Mouse (Mus musculus): ENCODE data around the gene Zfp579. TPM values are rescaled to one million over a fixed set of nuclear protein-coding genes. Genes with fewer than 3 reads are reported as not detected.

The Zfp579 gene
- polyA plus RNA-seq, 1 experiment from 2014 or later, result 48.8 TPM

GRCm38 (mm10) chr7:4964272-4964671, 31.7 kb downstream of the Zfp579 start, which contains the start of gene Sbk2:
Sbk2 (minus strand) TSS chr7:4964406.
- H3K9ac ChIP-seq (replicated peaks; ENCODE audit: low read depth, low read length), result no peak within 1 kb of the TSS
- no peaks in the 10 kb centered on the region for H3K27me3 ChIP-seq (ENCODE audit: control insufficient read depth, insufficient read depth, low read length)
- H3K36me3 ChIP-seq (ENCODE audit: control insufficient read depth, insufficient read depth, low read length), result no peaks in the 10 kb centered on the region
- no peak within 1 kb of the TSS for H3K27ac ChIP-seq (ENCODE audit: low read length)
- no peaks in the 10 kb centered on the region for H3K9me3 ChIP-seq (ENCODE audit: control insufficient read depth, low read depth, low read length)
- H3K4me2 ChIP-seq (replicated peaks; ENCODE audit: low read depth, low read length), result no peak within 1 kb of the TSS
- WGBS, result 6% methylated on average over 10 of the region's 10 CpGs
- no peaks in the 10 kb centered on the region for H3K4me1 ChIP-seq (ENCODE audit: control insufficient read depth, insufficient read depth, low read length)
- peak; percentile 80 for ATAC-seq (ENCODE audit: insufficient number of reproducible peaks, insufficient read depth, low FRiP score, low read depth)
- H3K4me3 ChIP-seq (ENCODE audit: low read depth, low read length), result no peak within 1 kb of the TSS

- 71% methylated on average over 5 of the region's 5 CpGs for WGBS
- Histone ChIP-seq H3K36me3 (ENCODE audit: control insufficient read depth, insufficient read depth, low read length) (no peaks in the 10 kb centered on the region), H3K9me3 (ENCODE audit: control insufficient read depth, low read depth, low read length) (no peaks in the 10 kb centered on the region), H3K9ac (replicated peaks; ENCODE audit: low read depth, low read length) (no peak overlapping the region), H3K4me2 (replicated peaks; ENCODE audit: low read depth, low read length) (no peak overlapping the region), H3K27ac (ENCODE audit: low read length) (no peak overlapping the region), H3K4me3 (ENCODE audit: low read depth, low read length) (no peak overlapping the region), H3K4me1 (ENCODE audit: control insufficient read depth, insufficient read depth, low read length) (no peaks in the 10 kb centered on the region), H3K27me3 (ENCODE audit: control insufficient read depth, insufficient read depth, low read length) (no peaks in the 10 kb centered on the region)
- 0 out of 2 replicates have a peak, but pooled peaks have one; percentile 7 for ATAC-seq (ENCODE audit: insufficient number of reproducible peaks, insufficient read depth, low FRiP score, low read depth)
Measured at GRCm38 (mm10) chr7:4963527-4963926, 32.4 kb downstream of the Zfp579 start.

GRCm38 (mm10) chr7:4957361-4957760, 38.6 kb downstream of the Zfp579 start:
- 78% methylated on average over 10 of the region's 10 CpGs for WGBS
- Histone ChIP-seq H3K9ac (replicated peaks; ENCODE audit: low read depth, low read length) (no peak overlapping the region), H3K4me2 (replicated peaks; ENCODE audit: low read depth, low read length) (no peak overlapping the region), H3K27me3 (ENCODE audit: control insufficient read depth, insufficient read depth, low read length) (no peaks in the 10 kb centered on the region), H3K27ac (ENCODE audit: low read length) (no peak overlapping the region), H3K4me1 (ENCODE audit: control insufficient read depth, insufficient read depth, low read length) (no peaks in the 10 kb centered on the region), H3K36me3 (ENCODE audit: control insufficient read depth, insufficient read depth, low read length) (no peaks in the 10 kb centered on the region), H3K4me3 (ENCODE audit: low read depth, low read length) (no peak overlapping the region), H3K9me3 (ENCODE audit: control insufficient read depth, low read depth, low read length) (no peaks in the 10 kb centered on the region)
- ATAC-seq (ENCODE audit: insufficient number of reproducible peaks, insufficient read depth, low FRiP score, low read depth), result no peak

- no peaks in the 10 kb centered on the region for H3K27me3 ChIP-seq (ENCODE audit: control insufficient read depth, insufficient read depth, low read length)
- no peak overlapping the region for H3K4me2 ChIP-seq (replicated peaks; ENCODE audit: low read depth, low read length)
- H3K36me3 ChIP-seq (ENCODE audit: control insufficient read depth, insufficient read depth, low read length), result no peaks in the 10 kb centered on the region
- 16% methylated on average over 10 of the region's 10 CpGs for WGBS
- H3K9me3 ChIP-seq (ENCODE audit: control insufficient read depth, low read depth, low read length), result no peaks in the 10 kb centered on the region
- H3K9ac ChIP-seq (replicated peaks; ENCODE audit: low read depth, low read length), result no peak overlapping the region
- H3K27ac ChIP-seq (ENCODE audit: low read length), result no peak overlapping the region
- H3K4me3 ChIP-seq (ENCODE audit: low read depth, low read length), result no peak overlapping the region
- H3K4me1 ChIP-seq (ENCODE audit: control insufficient read depth, insufficient read depth, low read length), result no peaks in the 10 kb centered on the region
- no peak for ATAC-seq (ENCODE audit: insufficient number of reproducible peaks, insufficient read depth, low FRiP score, low read depth)
Measured at GRCm38 (mm10) chr7:4953815-4954445, 42.0 kb downstream of the Zfp579 start.

- no peaks in the 10 kb centered on the region for H3K36me3 ChIP-seq (ENCODE audit: control insufficient read depth, insufficient read depth, low read length)
- no peaks in the 10 kb centered on the region for H3K27me3 ChIP-seq (ENCODE audit: control insufficient read depth, insufficient read depth, low read length)
- H3K4me1 ChIP-seq (ENCODE audit: control insufficient read depth, insufficient read depth, low read length), result no peaks in the 10 kb centered on the region
- no peak for ATAC-seq (ENCODE audit: insufficient number of reproducible peaks, insufficient read depth, low FRiP score, low read depth)
- H3K27ac ChIP-seq (ENCODE audit: low read length), result no peak overlapping the region
- H3K4me3 ChIP-seq (ENCODE audit: low read depth, low read length), result no peak overlapping the region
- no peak overlapping the region for H3K9ac ChIP-seq (replicated peaks; ENCODE audit: low read depth, low read length)
- H3K9me3 ChIP-seq (ENCODE audit: control insufficient read depth, low read depth, low read length), result no peaks in the 10 kb centered on the region
- H3K4me2 ChIP-seq (replicated peaks; ENCODE audit: low read depth, low read length), result no peak overlapping the region
- WGBS, result 81% methylated on average over 19 of the region's 19 CpGs
Measured at GRCm38 (mm10) chr7:4950561-4951342, 45.2 kb downstream of the Zfp579 start.

- Histone ChIP-seq H3K4me1 (ENCODE audit: control insufficient read depth, insufficient read depth, low read length) (no peaks in the 10 kb centered on the region), H3K27me3 (ENCODE audit: control insufficient read depth, insufficient read depth, low read length) (no peaks in the 10 kb centered on the region), H3K4me3 (ENCODE audit: low read depth, low read length) (no peak overlapping the region), H3K9ac (replicated peaks; ENCODE audit: low read depth, low read length) (no peak overlapping the region), H3K27ac (ENCODE audit: low read length) (no peak overlapping the region), H3K4me2 (replicated peaks; ENCODE audit: low read depth, low read length) (no peak overlapping the region), H3K36me3 (ENCODE audit: control insufficient read depth, insufficient read depth, low read length) (no peaks in the 10 kb centered on the region), H3K9me3 (ENCODE audit: control insufficient read depth, low read depth, low read length) (no peaks in the 10 kb centered on the region)
- 39% methylated on average over 6 of the region's 6 CpGs for WGBS
- ATAC-seq (ENCODE audit: insufficient number of reproducible peaks, insufficient read depth, low FRiP score, low read depth), result no peak
Measured at GRCm38 (mm10) chr7:4948386-4948785, 47.6 kb downstream of the Zfp579 start.

- no peak overlapping the region for H3K4me2 ChIP-seq (replicated peaks; ENCODE audit: low read depth, low read length)
- H3K4me3 ChIP-seq (ENCODE audit: low read depth, low read length), result no peak overlapping the region
- 41% methylated on average over 2 of the region's 2 CpGs for WGBS
- H3K9me3 ChIP-seq (ENCODE audit: control insufficient read depth, low read depth, low read length), result no peaks in the 10 kb centered on the region
- H3K9ac ChIP-seq (replicated peaks; ENCODE audit: low read depth, low read length), result no peak overlapping the region
- H3K36me3 ChIP-seq (ENCODE audit: control insufficient read depth, insufficient read depth, low read length), result no peaks in the 10 kb centered on the region
- no peak overlapping the region for H3K27ac ChIP-seq (ENCODE audit: low read length)
- ATAC-seq (ENCODE audit: insufficient number of reproducible peaks, insufficient read depth, low FRiP score, low read depth), result no peak
- H3K4me1 ChIP-seq (ENCODE audit: control insufficient read depth, insufficient read depth, low read length), result no peaks in the 10 kb centered on the region
- H3K27me3 ChIP-seq (ENCODE audit: control insufficient read depth, insufficient read depth, low read length), result no peaks in the 10 kb centered on the region
Measured at GRCm38 (mm10) chr7:4947855-4948254, 48.1 kb downstream of the Zfp579 start.

GRCm38 (mm10) chr7:4943223-4943815, 52.6 kb downstream of the Zfp579 start:
- Histone ChIP-seq H3K4me3 (ENCODE audit: low read depth, low read length) (no peak overlapping the region), H3K9ac (replicated peaks; ENCODE audit: low read depth, low read length) (no peak overlapping the region), H3K4me2 (replicated peaks; ENCODE audit: low read depth, low read length) (peak overlapping the region; percentile 30; the same call in 1 of the 2 replicates), H3K27me3 (ENCODE audit: control insufficient read depth, insufficient read depth, low read length) (no peaks in the 10 kb centered on the region), H3K9me3 (ENCODE audit: control insufficient read depth, low read depth, low read length) (no peaks in the 10 kb centered on the region), H3K36me3 (ENCODE audit: control insufficient read depth, insufficient read depth, low read length) (no peaks in the 10 kb centered on the region), H3K4me1 (ENCODE audit: control insufficient read depth, insufficient read depth, low read length) (no peaks in the 10 kb centered on the region), H3K27ac (ENCODE audit: low read length) (no peak overlapping the region)
- ATAC-seq (ENCODE audit: insufficient number of reproducible peaks, insufficient read depth, low FRiP score, low read depth), result peak; percentile 85
- 16% methylated on average over 15 of the region's 15 CpGs for WGBS
